Mouse (Mus musculus) urinary bladder, adult 18-20 months (tissue): ENCODE data around the gene Apoa4.

Experiments used
- DNase-seq, 2 experiments: peaks; one replicate each; pipeline ENCODE4 v3.0.0; 2022; ENCODE audit warnings: low spot score in 2 of 2, mixed read lengths in 2 of 2

The Apoa4 gene

GRCm38 (mm10) chr9:46227064-46227614 lies 13.4 kb upstream of the Apoa4 start:
- no peak for DNase-seq

- DNase-seq: no peak
These were observed 12.0 kb upstream of the Apoa4 start, which contains the start of gene Apoa1 for GRCm38 (mm10) chr9:46228491-46228890. TSS of gene Apoa1 (plus strand) at chr9:46228580.

- DNase-seq: peak; percentile 61 to 69
These were observed 10.7 kb upstream of the Apoa4 start for GRCm38 (mm10) chr9:46229573-46230449.

- DNase-seq: no peak
These were observed 10.0 kb upstream of the Apoa4 start for GRCm38 (mm10) chr9:46230450-46230975.

GRCm38 (mm10) chr9:46235196-46235595 lies 5.3 kb upstream of the Apoa4 start:
- no peak for DNase-seq

GRCm38 (mm10) chr9:46235596-46235648 lies 5.1 kb upstream of the Apoa4 start, which contains the start of gene Apoc3:
TSS of gene Apoc3 (minus strand) at chr9:46235636.
- DNase-seq: no peak

GRCm38 (mm10) chr9:46235649-46236048 lies 4.8 kb upstream of the Apoa4 start:
- no peak for DNase-seq

GRCm38 (mm10) chr9:46238850-46239249 lies 1.6 kb upstream of the Apoa4 start:
- DNase-seq: no peak

GRCm38 (mm10) chr9:46241818-46242217 lies 1.3 kb downstream of the Apoa4 start:
- no peak for DNase-seq

- no peak for DNase-seq
These were observed 2.6 kb downstream of the Apoa4 start for GRCm38 (mm10) chr9:46243122-46243521.

GRCm38 (mm10) chr9:46243584-46243983 lies 3.1 kb downstream of the Apoa4 start:
- no peak for DNase-seq

- DNase-seq: no peak
These were observed 6.3 kb downstream of the Apoa4 start for GRCm38 (mm10) chr9:46246752-46247324.

GRCm38 (mm10) chr9:46256177-46256576 lies 15.7 kb downstream of the Apoa4 start:
- no peak for DNase-seq

GRCm38 (mm10) chr9:46256658-46257385 lies 16.3 kb downstream of the Apoa4 start:
- DNase-seq: no peak

- DNase-seq: no peak
These were observed 17.1 kb downstream of the Apoa4 start for GRCm38 (mm10) chr9:46257546-46257945.

GRCm38 (mm10) chr9:46259111-46259510 lies 18.6 kb downstream of the Apoa4 start:
- DNase-seq: no peak

GRCm38 (mm10) chr9:46261131-46261530 lies 20.6 kb downstream of the Apoa4 start:
- no peak for DNase-seq

- DNase-seq: no peak
These were observed 27.9 kb downstream of the Apoa4 start, which contains the start of gene Apoa5 for GRCm38 (mm10) chr9:46268343-46268873. TSS of gene Apoa5 (plus strand) at chr9:46268633.

- no peak for DNase-seq
These were observed 28.6 kb downstream of the Apoa4 start for GRCm38 (mm10) chr9:46269125-46269524.

GRCm38 (mm10) chr9:46270782-46271181 lies 30.3 kb downstream of the Apoa4 start:
- no peak for DNase-seq

GRCm38 (mm10) chr9:46272070-46272469 lies 31.6 kb downstream of the Apoa4 start:
- DNase-seq: no peak
